Mouse (Mus musculus): ENCODE results near the gene Stk10. TPM values are rescaled to one million over a fixed set of nuclear protein-coding genes. Genes with fewer than 3 reads are reported as not detected.

Stk10 gene
- polyA plus RNA-seq, 1 experiment = 82.8 TPM

DNA sequence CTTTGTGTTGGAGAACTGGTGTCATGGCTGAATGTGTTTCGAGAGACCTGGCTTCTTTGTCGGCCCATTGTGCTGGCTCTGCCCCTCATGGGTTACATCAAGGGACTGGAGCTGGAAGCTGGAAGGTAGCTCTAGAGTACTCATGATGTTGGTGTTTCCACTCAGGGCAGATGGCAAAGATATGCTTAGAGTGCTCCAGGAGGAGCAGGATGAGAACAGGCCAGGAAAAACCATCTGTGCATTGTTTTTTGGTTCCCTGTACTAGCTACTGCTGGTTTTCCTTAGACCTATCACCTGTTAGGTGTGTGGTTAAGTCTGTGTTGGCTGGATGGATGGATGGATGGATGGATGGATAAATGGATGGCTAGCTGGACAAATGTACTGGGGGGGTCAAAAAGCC lies 40.6 kb downstream of the Stk10 start:
- Histone ChIP-seq H3K36me3 (ENCODE audit: control insufficient read depth, insufficient read depth, low read length) (peaks cover 33% of the 10 kb centered on the region), H3K4me3 (ENCODE audit: extremely low read depth, insufficient read depth, insufficient read length) (no peak overlapping the region), H3K27me3 (ENCODE audit: control insufficient read depth, insufficient read depth, low read length) (no peaks in the 10 kb centered on the region), H3K27ac (ENCODE audit: insufficient read depth, low read length) (no peak overlapping the region), H3K4me1 (ENCODE audit: control insufficient read depth, insufficient read depth, insufficient read length) (peaks cover 16% of the 10 kb centered on the region; the same call in 1 of the 2 replicates)
- 87% methylated on average over 2 of the region's 2 CpGs for WGBS
- no peak for DNase-seq (ENCODE audit: low read depth in 1 of 2, low spot score in 2 of 2)
- TF ChIP-seq CTCF (IDR thresholded peaks at IDR 0.05; ENCODE audit: extremely low read depth, insufficient read depth, insufficient read length, insufficient replicate concordance) (no peak), POLR2A (IDR thresholded peaks at IDR 0.05; ENCODE audit: low read depth, low read length) (no peak)

DNA sequence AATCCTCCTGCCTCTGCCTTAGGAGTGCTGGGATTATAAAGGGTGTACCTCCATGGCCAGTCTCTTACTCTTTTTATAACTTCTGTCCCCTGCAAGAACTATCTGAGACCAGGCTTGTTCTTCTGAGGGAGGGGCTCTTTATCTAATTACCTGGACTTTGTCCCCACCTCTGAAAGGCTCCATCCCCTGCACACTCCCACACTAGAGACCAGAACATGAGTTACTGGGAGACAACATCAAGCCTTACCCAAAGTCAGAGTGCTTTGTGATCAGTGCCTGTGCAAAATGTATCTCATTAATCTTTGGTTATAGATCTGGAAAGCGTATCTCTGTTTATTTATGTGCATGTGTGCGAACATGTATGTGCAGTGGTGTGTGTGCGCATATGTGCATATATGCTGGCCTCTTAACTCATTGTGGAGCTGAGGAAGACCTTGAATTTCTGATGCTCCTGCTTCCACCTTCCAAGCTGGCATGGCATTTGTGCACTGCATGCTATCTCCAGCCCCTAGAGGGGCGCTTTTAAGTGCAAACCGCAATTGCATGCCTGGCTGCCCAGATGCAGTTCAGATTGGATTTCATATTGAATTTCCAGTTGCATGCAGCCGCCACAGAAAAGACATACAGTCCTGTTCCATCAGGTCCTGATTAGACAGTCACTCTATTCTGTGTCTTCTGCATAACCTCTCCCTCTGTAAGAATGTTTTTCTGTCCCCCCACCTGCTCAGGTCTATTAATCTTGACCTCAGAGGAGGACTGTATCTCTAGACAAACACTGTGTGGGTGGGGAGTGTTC lies 43.1 kb downstream of the Stk10 start:
- TF ChIP-seq POLR2A (IDR thresholded peaks at IDR 0.05; ENCODE audit: low read depth, low read length) = no peak
- TF ChIP-seq CTCF (IDR thresholded peaks at IDR 0.05; ENCODE audit: extremely low read depth, insufficient read depth, insufficient read length, insufficient replicate concordance) = no peak
- H3K4me3 ChIP-seq (ENCODE audit: extremely low read depth, insufficient read depth, insufficient read length) = no peak overlapping the region
- no peaks in the 10 kb centered on the region for H3K27me3 ChIP-seq (ENCODE audit: control insufficient read depth, insufficient read depth, low read length)
- H3K27ac ChIP-seq (ENCODE audit: insufficient read depth, low read length) = no peak overlapping the region
- 87% methylated on average over 6 of the region's 6 CpGs for WGBS
- DNase-seq (ENCODE audit: low read depth in 1 of 2, low spot score in 2 of 2) = no peak
- H3K36me3 ChIP-seq (ENCODE audit: control insufficient read depth, insufficient read depth, low read length) = peaks cover 36% of the 10 kb centered on the region
- peaks cover 13% of the 10 kb centered on the region; the same call in 1 of the 2 replicates for H3K4me1 ChIP-seq (ENCODE audit: control insufficient read depth, insufficient read depth, insufficient read length)

DNA sequence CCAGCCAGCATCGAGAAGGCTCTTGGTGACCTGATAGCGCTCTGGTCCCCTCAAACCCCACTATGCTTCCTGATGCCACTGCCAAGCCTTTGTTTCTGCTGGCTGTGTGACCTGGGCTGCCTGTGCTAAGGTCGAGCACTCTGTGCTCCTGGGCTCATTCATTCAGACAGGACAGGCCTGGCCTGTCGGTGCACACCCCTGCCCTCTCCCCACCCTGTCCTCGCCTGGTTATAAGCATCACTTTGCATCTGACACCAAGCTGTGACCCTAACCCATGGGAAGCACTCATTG lies 43.6 kb downstream of the Stk10 start:
- 83% methylated on average over 5 of the region's 5 CpGs for WGBS
- no peak overlapping the region for H3K4me3 ChIP-seq (ENCODE audit: extremely low read depth, insufficient read depth, insufficient read length)
- H3K27ac ChIP-seq (ENCODE audit: insufficient read depth, low read length) = no peak overlapping the region
- TF ChIP-seq CTCF (IDR thresholded peaks at IDR 0.05; ENCODE audit: extremely low read depth, insufficient read depth, insufficient read length, insufficient replicate concordance) = no peak
- no peak for TF ChIP-seq POLR2A (IDR thresholded peaks at IDR 0.05; ENCODE audit: low read depth, low read length)
- H3K4me1 ChIP-seq (ENCODE audit: control insufficient read depth, insufficient read depth, insufficient read length) = peaks cover 8% of the 10 kb centered on the region; the same call in 1 of the 2 replicates
- no peak for DNase-seq (ENCODE audit: low read depth in 1 of 2, low spot score in 2 of 2)
- H3K27me3 ChIP-seq (ENCODE audit: control insufficient read depth, insufficient read depth, low read length) = no peaks in the 10 kb centered on the region
- H3K36me3 ChIP-seq (ENCODE audit: control insufficient read depth, insufficient read depth, low read length) = peaks cover 36% of the 10 kb centered on the region

DNA sequence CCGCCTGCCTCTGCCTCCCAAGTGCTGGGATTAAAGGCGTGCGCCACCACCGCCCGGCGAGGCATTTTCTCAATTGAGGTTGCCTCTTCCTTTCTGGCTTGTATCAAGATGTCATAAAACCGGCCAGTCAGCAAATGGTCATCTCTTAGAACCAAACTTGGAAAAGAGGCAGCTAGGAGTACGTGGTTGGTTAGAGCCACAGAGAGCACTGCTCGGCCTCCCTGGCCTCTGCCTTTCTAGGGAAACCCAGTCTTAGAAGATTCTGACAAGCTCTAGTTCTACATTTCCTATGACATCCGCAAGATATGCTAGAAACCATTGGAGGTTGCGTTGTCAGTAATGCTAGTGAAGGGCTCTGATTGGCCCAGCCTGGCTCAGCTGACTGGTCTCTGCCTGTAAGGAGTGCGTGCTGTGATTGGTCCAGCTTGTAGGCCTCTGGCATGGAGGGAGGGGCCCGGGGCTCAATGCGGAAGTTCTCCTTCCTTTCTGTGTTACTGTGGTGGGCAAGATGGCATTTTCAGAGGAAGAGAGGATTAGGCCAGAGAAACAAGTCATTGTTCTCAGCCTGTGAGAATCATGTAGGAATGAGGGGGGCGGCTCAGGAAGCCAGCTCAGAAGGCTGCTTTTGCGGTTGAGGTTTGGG lies 47.3 kb downstream of the Stk10 start:
- TF ChIP-seq POLR2A (IDR thresholded peaks at IDR 0.05; ENCODE audit: low read depth, low read length) (no peak), CTCF (IDR thresholded peaks at IDR 0.05; ENCODE audit: extremely low read depth, insufficient read depth, insufficient read length, insufficient replicate concordance) (no peak)
- peak overlapping the region; percentile 41; the same call in 1 of the 2 replicates for H3K27ac ChIP-seq (ENCODE audit: insufficient read depth, low read length)
- peak; percentile 53 to 62 for DNase-seq (ENCODE audit: low read depth in 1 of 2, low spot score in 2 of 2)
- WGBS = 69% methylated on average over 16 of the region's 16 CpGs
- H3K4me3 ChIP-seq (ENCODE audit: extremely low read depth, insufficient read depth, insufficient read length) = no peak overlapping the region
- H3K27me3 ChIP-seq (ENCODE audit: control insufficient read depth, insufficient read depth, low read length) = no peaks in the 10 kb centered on the region
- peaks cover 17% of the 10 kb centered on the region; the same call in 1 of the 2 replicates for H3K4me1 ChIP-seq (ENCODE audit: control insufficient read depth, insufficient read depth, insufficient read length)
- peaks cover 31% of the 10 kb centered on the region for H3K36me3 ChIP-seq (ENCODE audit: control insufficient read depth, insufficient read depth, low read length)

DNA sequence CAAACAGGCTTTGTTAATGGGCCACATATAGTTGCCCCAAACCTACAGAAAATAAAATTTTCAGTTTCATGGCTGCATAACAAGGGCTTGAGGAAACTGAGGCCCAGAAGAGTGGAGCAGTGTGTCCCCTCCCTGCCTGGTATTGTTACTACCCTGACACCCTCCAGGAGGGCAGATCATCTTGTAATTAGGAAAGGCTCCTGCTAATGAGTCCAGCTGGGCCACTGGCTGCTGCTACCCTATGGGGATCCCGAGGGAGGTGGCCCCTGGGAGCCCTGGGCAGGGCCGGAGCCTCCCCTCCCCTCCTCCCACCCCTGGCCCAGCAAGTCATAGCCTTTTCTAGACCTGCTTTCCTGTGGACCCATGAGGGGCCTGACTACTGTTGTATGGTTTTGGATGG lies 47.9 kb downstream of the Stk10 start:
- H3K27ac ChIP-seq (ENCODE audit: insufficient read depth, low read length) = peak overlapping the region; percentile 41; the same call in 1 of the 2 replicates

DNA sequence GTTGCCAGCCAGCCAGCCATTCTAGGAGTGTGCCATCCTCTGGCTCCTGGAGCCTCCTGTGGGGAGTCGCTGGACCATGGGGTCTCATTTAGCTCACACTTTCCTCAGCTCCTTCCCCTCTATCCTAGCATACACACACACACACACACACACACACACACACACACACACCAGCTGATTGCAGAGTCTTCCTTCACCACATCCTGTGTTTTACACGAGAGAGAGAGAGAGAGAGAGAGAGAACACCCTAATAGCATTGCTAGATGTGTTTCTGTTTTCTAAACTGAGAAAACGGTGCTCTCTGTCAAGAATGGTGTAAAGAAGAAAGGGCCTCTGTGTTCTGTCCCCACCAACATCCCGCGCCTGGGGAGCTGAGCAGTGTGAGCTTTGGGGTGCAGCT lies 49.7 kb downstream of the Stk10 start:
- Histone ChIP-seq H3K27me3 (ENCODE audit: control insufficient read depth, insufficient read depth, low read length) (no peaks in the 10 kb centered on the region), H3K36me3 (ENCODE audit: control insufficient read depth, insufficient read depth, low read length) (peaks cover 12% of the 10 kb centered on the region), H3K4me3 (ENCODE audit: extremely low read depth, insufficient read depth, insufficient read length) (no peak overlapping the region), H3K4me1 (ENCODE audit: control insufficient read depth, insufficient read depth, insufficient read length) (peaks cover 30% of the 10 kb centered on the region), H3K27ac (ENCODE audit: insufficient read depth, low read length) (peak overlapping the region; percentile 71)
- WGBS = 24% methylated on average over 5 of the region's 5 CpGs
- no peak for TF ChIP-seq CTCF (IDR thresholded peaks at IDR 0.05; ENCODE audit: extremely low read depth, insufficient read depth, insufficient read length, insufficient replicate concordance)
- TF ChIP-seq POLR2A (IDR thresholded peaks at IDR 0.05; ENCODE audit: low read depth, low read length) = no peak
- peak; percentile 49 to 50 for DNase-seq (ENCODE audit: low read depth in 1 of 2, low spot score in 2 of 2)

More for the DNA sequence above, 47.9 kb downstream of the Stk10 start:
- Histone ChIP-seq H3K4me1 (ENCODE audit: control insufficient read depth, insufficient read depth, insufficient read length) (peaks cover 23% of the 10 kb centered on the region), H3K36me3 (ENCODE audit: control insufficient read depth, insufficient read depth, low read length) (peaks cover 28% of the 10 kb centered on the region), H3K4me3 (ENCODE audit: extremely low read depth, insufficient read depth, insufficient read length) (no peak overlapping the region), H3K27me3 (ENCODE audit: control insufficient read depth, insufficient read depth, low read length) (no peaks in the 10 kb centered on the region)
- WGBS = 85% methylated on average over 2 of the region's 2 CpGs
- TF ChIP-seq CTCF (IDR thresholded peaks at IDR 0.05; ENCODE audit: extremely low read depth, insufficient read depth, insufficient read length, insufficient replicate concordance) = no peak
- TF ChIP-seq POLR2A (IDR thresholded peaks at IDR 0.05; ENCODE audit: low read depth, low read length) = no peak
- DNase-seq (ENCODE audit: low read depth in 1 of 2, low spot score in 2 of 2) = no peak

DNA sequence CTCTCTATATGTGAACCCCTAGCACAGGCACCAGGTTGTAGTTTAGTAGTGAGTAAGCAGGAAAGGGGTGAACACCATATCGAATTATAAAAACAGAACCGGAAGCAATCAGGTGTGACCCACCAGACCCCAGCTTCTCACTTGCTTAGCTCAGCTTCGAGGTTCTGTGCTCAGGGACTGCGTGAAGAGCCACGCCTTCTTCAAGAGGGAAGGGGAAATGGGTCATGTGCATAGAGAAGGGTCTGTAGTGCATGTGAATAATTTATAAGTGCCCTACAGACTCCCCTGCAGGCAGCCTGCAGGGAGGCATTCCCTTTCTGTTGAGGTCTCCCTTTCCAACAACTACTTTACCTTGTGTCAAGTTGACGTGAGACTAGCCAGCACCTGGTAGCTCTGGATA lies 52.9 kb downstream of the Stk10 start:
- Histone ChIP-seq H3K27ac (ENCODE audit: insufficient read depth, low read length) (peak overlapping the region; percentile 46), H3K36me3 (ENCODE audit: control insufficient read depth, insufficient read depth, low read length) (peaks cover 26% of the 10 kb centered on the region), H3K27me3 (ENCODE audit: control insufficient read depth, insufficient read depth, low read length) (no peaks in the 10 kb centered on the region), H3K4me3 (ENCODE audit: extremely low read depth, insufficient read depth, insufficient read length) (no peak overlapping the region), H3K4me1 (ENCODE audit: control insufficient read depth, insufficient read depth, insufficient read length) (peaks cover 32% of the 10 kb centered on the region)
- no peak for DNase-seq (ENCODE audit: low read depth in 1 of 2, low spot score in 2 of 2)
- 33% methylated on average over 6 of the region's 6 CpGs for WGBS
- no peak for TF ChIP-seq CTCF (IDR thresholded peaks at IDR 0.05; ENCODE audit: extremely low read depth, insufficient read depth, insufficient read length, insufficient replicate concordance)
- TF ChIP-seq POLR2A (IDR thresholded peaks at IDR 0.05; ENCODE audit: low read depth, low read length) = no peak
